Mouse (Mus musculus): ENCODE measurements around the gene Efnb3.

Efnb3 gene

DNA sequence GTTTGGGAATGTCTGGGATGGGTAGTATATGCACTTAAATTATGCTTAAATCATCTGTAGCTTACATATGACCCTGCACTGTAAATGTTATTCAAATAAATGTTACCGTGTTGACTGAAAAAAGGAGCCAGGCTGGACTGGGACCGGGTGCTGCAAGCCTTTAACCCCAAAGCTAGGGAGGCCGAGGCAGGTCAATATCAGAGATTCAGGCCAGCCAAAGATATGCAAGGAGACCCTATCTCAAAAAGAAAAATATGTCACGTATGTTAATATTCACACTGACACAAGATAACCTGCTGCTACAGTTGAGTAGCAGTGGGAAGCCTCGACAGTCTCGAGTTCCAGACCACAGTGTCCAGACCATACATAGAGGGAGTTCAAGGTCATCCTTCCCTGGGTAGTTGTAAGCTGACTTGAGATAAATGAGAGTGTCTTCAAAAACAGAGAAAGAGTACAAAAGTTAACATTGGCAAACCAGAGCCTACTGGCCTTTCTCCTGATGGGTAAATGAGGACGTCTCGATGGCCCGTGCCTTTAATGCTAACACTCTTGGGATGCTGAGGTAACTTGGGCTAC is 22.3 kb upstream of the Efnb3 start:
- DNase-seq: no peak

DNA sequence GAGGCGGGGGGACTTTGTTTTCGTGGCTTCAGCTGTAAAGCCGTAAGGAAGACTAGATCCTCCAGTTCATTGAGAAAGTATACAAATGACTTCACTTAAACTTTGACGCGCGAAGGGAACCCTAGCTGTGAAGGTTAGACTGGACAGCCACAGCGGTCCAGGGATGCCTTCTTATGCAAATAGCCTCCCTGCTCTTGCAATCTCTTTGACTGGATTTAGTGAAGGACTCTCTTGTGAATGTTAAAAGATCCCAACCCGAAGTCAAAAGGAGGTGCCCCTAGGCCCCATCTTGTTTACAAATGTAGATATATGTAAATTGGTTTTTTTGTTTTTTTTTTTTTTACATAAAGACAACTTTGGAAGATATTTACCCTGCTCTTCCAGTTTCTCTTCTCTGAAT is 21.8 kb upstream of the Efnb3 start:
- no peak for DNase-seq

DNA sequence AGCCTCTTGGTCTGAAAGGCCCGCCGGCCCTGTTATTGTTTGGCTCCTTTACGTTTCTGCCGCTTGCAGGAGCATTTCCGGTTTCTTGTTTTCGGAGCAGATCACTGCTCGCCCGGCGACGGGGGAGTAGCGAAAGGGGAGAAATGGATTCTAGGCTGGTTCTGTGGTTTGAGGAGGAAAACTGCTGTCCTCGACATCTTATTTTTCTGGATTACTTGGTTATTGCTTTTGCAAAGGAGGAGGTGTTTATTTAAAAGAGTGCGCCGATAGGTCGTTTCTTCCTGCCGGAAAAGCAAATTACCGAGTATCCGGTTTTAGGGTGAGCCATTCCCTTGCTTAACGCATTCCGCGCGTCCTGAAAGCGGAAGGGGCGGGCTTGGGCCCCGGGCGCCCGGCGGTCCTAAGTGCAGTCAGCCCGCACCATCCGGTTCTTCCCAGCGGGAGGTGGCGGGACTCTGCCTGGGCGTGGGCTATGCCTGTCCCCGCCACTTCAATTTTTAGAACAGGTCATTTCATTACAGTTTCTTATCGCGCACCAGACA is 21.2 kb upstream of the Efnb3 start:
- peak; percentile 95 for DNase-seq

DNA sequence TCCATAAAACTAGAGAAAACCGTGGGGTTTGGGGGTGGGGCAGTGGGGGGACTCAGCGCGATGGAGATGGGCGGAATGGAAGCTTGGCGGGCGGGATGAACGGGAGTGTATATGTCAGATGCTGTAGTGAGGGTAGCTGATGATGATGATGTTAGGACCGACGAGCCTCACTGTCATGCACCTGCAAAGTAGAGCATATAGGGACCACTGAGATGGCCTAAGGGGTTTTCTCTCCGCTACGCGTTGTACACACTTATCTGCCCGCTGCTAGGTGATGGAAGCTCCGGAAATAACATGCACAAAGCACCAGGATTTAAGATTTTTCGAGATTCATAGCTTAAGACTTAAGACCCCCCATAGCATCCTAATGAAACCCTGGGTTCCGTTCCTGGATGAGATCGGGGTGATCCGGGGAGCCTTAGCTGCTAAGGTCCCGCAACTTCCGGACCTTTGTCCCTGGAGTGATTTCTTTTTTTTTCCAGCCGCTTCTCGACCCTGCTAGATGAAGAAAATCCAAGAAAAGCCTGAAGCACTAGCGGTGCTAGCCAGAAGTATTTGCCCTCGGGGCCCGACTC is 20.7 kb upstream of the Efnb3 start:
- no peak for DNase-seq

DNA sequence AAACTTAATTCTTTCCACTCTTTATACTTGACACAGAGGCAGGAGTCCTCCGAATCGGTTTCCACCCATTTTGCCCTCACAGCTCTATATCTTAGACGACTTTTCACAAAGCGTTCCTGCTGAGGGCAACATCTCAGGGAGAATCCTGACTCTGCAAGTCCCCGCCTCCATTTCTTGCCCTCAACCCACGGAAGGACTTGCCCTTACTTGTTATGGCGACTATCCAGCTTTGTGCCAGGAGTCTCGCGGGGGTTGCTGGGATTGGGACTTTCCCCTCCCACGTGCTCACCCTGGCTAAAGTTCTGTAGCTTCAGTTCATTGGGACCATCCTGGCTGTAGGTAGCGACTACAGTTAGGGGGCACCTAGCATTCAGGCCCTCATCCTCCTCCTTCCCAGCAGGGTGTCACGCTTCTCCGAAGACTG is 20.1 kb upstream of the Efnb3 start, which contains the start of the genes Wrap53 and Trp53:
Gene Wrap53, minus strand, starts transcription at position 165 of the 424 bp plus-strand sequence.
Gene Trp53, plus strand, starts transcription at position 269 of the 424 bp plus-strand sequence.
- peak; percentile 97 for DNase-seq

DNA sequence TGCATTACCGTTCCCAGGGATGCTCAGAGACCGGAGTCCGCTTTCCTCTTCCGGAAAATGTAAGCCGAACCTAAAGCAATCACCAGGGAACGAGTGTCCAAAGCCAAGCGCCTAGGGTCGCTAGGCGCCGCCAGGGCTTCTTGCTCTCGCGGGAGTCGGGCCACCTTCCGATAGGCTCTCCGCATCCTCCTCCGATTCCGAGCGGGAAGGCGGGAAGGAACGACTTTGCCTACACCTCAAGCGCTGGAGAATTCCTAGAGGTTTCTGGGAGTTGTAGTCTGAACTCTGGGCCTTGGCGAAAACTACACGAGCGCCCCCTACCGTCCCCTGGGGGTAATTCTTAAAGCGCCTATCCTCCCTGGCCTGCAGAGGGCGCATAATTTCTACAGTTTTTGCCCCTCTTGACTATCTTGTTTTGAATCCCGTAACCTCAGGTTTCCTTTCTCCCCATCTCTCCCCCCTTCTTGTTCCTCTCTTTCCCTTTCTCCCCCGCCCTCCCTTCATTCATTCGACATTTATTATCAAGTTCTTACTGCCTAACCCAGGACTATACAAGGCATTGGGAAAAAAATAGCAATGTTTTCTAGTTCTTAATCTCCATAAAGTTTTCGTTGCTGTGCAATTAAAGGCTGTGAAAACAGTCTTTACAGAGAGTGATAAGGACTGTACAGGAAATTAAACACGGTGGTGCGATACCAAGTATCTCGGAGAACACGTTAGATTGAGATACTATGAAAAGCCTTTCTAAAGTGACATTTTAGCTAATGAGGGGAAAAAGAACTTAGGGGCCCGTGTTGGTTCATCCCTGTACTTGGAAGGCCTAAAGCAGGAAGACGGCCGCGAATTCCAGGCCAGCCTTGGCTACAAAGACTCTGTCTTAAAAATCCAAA is 19.4 kb upstream of the Efnb3 start:
- peak; percentile 97 for DNase-seq

DNA sequence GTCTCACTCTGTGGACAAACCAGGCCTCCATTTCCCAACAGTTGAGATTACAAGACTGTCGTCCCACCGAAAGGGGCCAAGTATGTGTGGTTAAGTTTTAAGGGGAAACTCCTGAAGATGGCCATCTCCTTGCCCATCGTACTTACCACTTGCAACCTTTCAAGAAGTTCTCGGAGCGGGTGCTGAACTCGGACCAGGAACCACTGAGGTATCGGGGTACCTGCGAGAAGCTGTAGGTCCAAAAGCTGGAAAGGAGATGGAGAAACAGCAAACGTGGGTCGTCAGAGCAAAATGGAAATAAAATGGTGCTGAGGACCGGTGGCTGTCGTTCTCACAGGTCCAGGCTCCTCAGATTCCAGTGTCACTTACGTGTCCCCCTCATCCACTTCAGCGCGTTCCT is 18.3 kb upstream of the Efnb3 start:
- DNase-seq: no peak

DNA sequence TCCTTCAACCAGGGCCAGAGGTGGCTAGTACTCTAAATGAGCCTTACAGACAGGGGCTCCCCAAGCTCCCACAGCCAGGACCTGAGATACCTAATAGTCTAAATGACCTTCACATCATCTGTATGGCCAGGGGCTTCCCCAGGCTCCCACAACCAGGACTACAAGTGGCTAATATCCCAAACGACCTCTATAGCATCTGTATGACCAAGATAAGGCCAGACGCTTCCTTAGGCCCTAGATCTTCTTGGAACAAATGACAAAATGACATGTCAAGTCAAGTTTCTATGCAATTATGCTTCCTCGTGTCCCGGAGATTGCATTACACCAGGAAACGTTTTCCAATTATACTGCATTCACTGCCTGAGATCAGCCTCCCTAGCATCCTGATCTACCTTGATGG is 16.3 kb upstream of the Efnb3 start:
- no peak for DNase-seq

DNA sequence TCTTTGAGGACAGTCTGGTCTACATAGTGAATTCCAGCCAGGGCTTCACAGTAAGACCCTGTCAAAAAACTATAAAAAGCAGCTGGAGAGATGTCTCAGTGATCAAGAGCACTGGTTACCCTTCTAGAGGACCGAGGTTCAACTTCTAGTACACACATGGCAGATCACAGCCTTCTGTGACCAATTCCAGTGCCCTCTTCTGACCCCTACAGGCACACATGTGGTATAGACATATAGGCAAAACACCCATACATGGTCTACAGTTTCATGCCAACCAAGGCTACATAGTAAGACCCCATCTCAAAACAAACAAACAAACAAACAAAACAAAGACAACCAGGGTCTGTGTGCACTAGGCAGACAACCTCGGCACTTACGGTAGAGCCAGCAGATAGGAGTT is 15.2 kb upstream of the Efnb3 start:
- DNase-seq: peak; percentile 45

DNA sequence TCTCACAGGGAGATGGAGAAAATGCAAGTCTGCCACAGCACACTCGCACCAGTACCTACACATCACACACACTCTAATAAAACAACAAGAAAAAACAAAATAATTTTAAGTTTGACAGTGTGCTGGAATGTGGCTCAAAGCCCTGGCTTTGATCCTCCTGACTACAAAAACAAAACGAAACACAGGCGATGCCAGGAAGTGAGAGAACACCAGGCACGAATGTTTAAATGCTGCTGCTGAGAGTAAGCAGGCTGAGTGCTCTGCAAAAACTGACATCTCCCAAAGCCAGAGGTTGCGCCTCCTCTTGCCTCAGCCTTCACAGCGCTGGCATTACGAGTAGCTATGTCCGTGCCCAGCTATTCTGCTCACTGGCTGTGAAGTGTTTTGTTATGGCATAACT is 5.1 kb upstream of the Efnb3 start:
- peak; percentile 37 for DNase-seq

DNA sequence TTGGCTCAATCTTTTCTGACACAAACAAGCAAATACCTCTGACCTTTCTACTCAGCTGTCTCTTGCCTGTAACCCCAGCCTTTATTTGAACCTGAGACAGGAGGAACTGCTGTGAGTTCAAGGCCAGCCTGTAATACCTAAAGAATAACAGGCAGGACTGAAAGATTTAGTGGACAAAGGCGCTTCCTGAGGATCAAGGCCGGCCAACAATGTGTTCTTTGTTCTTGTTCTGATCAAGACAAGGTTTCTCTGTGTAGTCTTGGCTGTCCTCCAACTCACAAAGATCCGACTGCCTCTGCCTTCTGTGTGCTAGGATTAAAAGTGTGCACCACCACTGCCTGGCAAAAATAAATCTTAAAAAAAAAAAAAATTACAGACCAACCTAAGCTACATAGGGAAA is 4.4 kb upstream of the Efnb3 start:
- DNase-seq: no peak

DNA sequence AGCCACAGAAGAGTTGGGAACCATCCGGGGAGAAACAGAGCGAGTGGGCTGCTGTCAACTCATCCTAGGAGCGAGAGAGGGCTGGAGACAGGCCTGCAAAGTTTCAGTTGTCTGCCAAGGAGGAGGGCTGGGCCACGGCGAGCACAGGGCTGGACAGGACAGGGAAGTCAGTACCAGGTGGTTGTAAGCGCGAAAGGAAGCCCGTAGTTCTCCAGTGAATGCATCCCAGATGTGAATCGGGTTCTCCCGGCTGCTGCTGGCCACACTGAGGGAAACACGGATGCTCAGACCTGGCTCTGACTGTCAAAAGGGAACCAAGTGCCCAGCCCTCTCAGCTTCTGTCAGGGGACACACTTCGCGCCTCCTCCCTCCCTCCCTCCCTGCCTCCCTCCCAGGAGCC is 3.4 kb upstream of the Efnb3 start:
- DNase-seq: no peak

DNA sequence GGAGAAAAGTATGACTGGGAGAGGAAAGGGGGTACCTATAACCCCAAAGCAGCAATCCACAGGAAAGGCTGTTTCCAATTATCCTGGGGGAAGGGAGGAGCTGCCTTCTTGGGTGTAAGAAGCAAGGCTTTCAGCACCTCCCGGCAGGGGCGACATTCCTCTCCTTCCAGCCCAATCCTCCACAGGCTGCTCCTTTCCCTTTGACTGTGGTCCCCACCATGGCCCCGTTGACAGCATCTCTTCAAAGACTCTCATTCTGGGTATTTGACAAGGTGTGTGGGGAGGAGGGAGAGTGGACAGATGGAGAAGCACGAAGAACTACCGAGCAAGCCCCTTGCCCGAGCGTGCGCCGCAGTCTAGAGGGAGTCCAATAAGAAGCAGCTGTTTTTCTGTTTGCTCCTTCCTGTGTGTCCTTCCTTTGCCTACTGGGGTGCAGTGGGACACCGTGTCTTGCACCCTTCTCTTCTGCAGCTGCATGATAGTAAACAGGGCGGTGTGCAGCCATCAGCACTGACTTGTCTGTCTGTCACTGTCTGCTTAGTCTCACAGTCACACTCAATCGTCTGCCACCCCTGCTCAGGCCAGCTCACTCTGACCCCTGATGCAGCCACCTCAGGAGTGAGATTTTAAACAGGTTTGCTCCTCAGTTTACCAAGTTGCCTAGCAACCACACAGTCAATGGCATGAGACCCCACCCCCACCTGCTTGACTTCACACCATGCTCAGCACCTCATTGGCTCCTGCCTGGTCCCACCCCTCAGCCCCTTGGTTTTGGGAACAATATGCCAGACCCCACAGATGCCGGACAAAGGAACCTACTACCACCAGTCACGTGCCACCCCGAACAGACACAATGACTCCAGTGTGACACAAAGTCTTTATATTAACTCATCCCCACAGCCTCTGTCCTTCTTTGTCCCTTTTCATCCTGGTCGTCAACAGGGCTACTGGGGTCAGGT is 1.2 kb upstream of the Efnb3 start:
- DNase-seq: no peak

DNA sequence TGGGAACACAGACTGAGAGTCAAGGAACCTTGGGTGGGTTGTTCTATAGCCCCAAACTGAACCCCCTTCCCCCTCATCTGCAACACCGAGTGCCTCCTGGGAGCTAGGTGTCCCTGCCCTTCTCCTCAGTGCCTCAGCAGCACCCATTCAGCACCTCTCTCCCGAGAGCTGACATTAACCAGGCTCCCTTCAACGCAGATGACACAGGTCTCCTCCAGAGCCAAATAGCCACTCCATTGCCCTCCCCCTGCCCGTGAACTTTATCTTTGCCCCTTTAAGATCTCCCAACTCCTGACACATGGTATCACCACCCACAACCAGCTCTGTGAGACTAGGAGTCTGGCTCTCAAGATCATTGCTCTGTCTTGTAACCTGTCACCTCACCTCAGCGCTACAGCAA is 822 bp downstream of the Efnb3 start:
- no peak for DNase-seq

DNA sequence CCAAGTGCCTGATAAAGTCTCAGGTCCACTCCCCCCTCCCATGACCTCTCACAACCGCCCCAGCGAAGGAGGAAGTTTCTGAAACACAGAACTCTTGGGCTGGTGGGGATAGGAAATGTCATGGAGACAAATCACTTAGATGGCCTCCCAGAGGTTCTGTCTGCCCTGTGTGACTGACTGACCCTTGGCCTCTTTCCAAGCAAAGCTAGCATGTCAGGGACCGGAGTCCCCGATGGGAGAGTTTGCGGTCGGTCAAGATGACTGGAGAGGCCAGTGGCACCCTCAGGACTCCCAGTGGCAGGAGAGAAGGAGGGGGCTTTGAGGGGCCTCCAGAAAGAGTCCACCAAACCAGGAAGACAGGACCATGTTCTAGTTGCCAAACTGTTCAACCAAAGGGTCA is 1.2 kb downstream of the Efnb3 start:
- DNase-seq: no peak

DNA sequence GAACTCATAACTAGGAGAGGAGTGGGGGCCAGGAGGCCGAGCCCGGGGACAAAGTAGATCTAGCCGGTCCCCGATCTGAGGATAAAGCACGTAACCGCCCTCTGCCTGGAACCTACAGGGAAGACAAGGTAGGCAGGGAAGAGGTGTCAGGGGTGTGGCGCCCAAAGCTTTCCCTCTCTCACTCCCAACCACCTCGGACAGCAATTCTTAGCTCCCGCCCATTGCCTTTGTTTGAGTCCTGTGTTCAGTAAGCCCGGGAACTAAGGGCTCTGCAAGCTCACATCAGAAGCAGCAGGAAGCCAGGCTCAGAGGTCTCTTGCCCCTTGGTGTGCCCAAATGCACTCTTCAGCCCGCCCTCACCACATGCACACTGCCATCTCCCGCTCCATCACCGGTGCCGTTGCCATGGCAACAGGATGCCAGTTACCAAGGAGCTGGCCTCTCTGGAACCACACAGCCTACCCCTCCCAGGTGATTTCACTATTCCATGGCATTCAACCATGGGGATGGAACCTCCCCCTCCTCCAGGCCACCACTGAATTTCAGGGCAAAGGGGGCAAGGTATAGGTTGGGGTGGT is 2.5 kb downstream of the Efnb3 start:
- DNase-seq: no peak

DNA sequence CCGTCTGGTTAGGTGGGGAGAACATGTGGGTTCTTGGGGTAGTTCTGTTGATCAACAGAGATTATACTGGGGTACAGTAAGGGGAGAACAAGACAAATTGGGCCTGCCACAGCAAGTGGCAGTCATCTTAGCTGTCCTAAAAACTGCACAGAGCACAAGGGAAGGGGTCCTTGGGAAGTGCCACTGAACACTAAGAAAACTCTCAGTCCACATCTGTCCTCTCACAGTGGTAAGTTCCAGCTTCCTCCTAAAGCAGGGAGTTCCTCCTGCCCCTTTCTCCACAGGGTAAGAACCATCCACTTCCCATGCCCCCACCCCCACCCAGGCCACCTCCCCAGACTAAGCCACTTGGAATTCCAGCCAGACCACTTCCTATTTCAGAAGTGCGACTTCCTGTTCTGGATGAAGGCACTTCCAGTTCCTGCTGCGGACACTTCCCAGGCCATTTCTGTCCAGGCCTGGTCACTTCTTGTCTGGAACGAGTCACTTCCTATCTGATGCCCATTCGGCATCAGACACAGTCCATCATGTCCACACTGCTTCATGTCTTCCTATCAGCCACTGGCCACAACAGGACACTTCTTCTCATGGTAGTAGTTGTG is 5.4 kb downstream of the Efnb3 start:
- no peak for DNase-seq

DNA sequence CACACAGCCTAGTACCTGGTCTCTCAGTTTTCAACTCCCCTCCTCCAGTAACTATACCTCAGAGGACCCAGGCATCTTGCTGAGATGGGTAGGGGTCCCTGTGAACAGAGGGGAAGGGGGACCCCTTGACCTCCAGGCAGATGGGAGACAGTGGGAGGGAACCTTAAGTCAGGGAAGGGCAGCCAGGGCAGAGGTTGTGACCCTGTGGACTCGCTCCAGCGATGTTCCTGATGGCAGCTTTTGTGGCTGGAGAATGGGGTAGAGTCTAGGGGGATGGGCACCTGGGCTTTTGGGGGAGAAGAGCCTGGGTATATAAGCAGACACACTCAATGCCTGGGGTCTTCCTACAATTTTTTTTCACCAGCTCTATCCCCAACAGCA is 6.7 kb downstream of the Efnb3 start:
- DNase-seq: no peak

DNA sequence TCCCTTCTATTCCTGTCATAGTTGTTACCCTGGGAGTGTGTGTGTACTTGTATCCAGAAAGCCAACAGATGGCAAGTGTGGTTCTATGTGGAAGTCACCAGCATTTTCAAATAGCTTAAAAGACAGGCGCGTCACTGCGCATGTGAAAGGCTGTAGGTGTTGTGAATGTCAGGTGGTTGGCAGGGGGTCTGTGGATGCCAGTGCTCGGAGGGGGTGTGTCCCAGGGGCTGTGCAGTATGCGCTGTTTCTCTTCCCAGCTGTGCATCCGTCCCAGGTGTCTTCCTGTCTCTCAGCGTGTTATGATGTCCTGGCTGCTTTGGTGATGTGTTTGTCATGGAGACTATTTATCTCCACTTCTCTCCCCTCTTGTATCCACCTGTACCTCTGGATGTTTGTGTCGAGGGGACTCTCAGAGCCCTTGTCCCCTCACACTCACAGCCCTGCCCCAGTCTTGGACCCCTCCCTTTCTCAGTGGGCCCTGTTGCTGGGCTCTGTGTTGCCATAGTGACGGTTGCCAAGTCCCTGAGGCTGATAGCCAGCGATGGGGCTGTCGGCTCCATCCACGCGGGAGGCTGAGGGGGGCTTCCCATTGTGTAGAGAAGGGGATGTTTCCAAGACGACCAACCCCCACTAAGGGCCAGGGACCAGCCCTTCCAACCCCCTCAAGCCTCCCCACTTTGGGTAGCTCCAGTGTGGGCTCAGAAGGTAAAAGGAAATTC is 7.2 kb downstream of the Efnb3 start:
- DNase-seq: no peak

DNA sequence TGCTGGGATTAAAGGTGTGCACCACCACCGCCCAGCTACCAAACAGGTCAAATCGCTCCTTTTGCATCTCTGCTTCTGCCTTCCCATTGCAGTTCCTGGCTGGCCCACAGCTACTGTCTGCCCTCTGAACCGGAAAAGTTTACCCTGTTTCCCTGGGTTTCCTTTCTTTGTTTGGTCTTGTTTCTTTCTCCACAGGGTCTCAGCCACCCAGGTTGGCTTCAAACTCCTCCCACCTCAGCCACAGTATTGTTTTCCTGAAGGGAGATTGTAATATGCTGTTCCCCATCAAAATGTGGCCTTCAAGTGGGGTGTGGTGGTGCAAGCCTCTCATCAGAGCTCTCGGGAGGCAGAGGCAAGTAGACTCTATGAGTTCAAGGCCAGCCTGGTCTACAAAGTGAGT is 8.7 kb downstream of the Efnb3 start:
- no peak for DNase-seq

DNA sequence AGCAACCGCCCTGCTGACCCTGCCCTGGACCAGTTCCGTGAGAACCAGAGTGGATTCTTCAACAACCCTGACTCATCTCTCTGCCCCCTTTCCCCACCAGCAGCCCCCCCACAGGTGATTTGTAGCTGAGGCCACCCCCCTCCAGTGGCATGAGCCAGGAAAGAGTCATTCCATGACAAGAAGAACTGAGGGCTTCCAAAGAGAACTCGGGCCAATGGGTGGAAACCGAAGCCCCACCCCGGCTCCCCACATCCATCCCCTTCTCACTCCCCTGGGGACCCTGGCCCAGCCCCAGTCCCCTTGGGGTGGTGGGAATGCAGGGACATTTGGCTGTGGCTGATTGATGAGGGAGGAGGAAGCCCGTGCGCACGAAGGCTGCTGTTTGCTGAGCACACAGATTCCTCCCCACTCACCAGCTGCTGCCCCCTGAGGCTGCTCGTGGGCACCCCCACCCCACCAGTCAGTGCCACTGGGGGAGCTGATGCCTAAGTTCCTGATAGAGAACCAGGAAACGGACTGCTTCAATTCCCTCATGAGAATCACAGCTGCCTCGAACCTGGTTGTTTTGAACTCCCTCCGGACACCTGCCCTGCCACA is 10.8 kb downstream of the Efnb3 start, which contains the start of gene Dnah2:
Gene Dnah2, minus strand, starts transcription at position 51 of the 597 bp plus-strand sequence.
- no peak for DNase-seq

All from lung, postnatal 10 days (tissue).